Mouse (Mus musculus) neural tube, embryonic 13.5 days (tissue): ENCODE measurements at regions not wholly inside any gene's neighbourhood (a gene's known extent, or its start where the extent isn't known, plus 50 kb on each side); places are given as distances from the start of the nearest gene placed in this dataset.

Source experiments
- ATAC-seq: fragments of 200-750 bp; cut with Nextera tagmentation; 2 replicates; pipeline ENCODE4 v1.8.0; 2017; ENCODE audit warnings: low read depth, mild to moderate bottlenecking, moderate TSS enrichment, moderate library complexity
- H3K27ac ChIP-seq: fragments of 300-500 bp; sonication (generic); replicated peaks from 2 replicates; pipeline ENCODE4 v1.5.1; 2015; ENCODE audit warnings: moderate library complexity, mild to moderate bottlenecking, inconsistent platforms
- H3K27me3 ChIP-seq: fragments of 300-500 bp; sonication (generic); 2 replicates; pipeline ENCODE4 v1.6.1; 2015; ENCODE audit warnings: mild to moderate bottlenecking, inconsistent platforms
- H3K36me3 ChIP-seq: fragments of 300-500 bp; sonication (generic); 2 replicates; pipeline ENCODE4 v1.6.1; 2015; ENCODE audit warnings: mild to moderate bottlenecking, inconsistent platforms
- H3K4me1 ChIP-seq: fragments of 300-500 bp; sonication (generic); replicated peaks from 2 replicates; pipeline ENCODE4 v1.6.1; 2015; ENCODE audit warnings: inconsistent platforms
- H3K4me2 ChIP-seq: fragments of 300-500 bp; sonication (generic); 2 replicates; pipeline ENCODE4 v1.6.1; 2015; ENCODE audit warnings: inconsistent platforms, mild to moderate bottlenecking, moderate library complexity
- H3K4me3 ChIP-seq: fragments of 300-500 bp; sonication (generic); 2 replicates; pipeline ENCODE4 v1.5.1; 2015; ENCODE audit warnings: mild to moderate bottlenecking, inconsistent platforms
- H3K9ac ChIP-seq: fragments of 300-500 bp; sonication (generic); 2 replicates; pipeline ENCODE4 v1.6.1; 2015; ENCODE audit warnings: moderate library complexity, mild to moderate bottlenecking, inconsistent platforms
- H3K9me3 ChIP-seq: fragments of 300-500 bp; sonication (generic); 2 replicates; pipeline ENCODE4 v1.6.1; 2016; ENCODE audit warnings: inconsistent platforms
- WGBS: fragments of 180-500 bp; shearing (Covaris S2); methylation state at CpG from one replicate; pipeline ENCODE4 v1.1.7; 2015; 5-methylcytosine and 5-hydroxymethylcytosine counted together

GRCm38 (mm10) chr6:55627228-55627627 lies 53.8 kb downstream of the Neurod6 start:
- no peak overlapping the region for H3K4me2 ChIP-seq
- no peak overlapping the region for H3K9ac ChIP-seq
- 80% methylated on average over 5 of the region's 5 CpGs for WGBS
- H3K4me3 ChIP-seq = no peak overlapping the region
- H3K36me3 ChIP-seq = no peaks in the 10 kb centered on the region
- peaks cover 5% of the 10 kb centered on the region; the same call in 1 of the 2 replicates for H3K4me1 ChIP-seq
- no peak for ATAC-seq
- H3K27ac ChIP-seq = no peak overlapping the region
- no peaks in the 10 kb centered on the region for H3K27me3 ChIP-seq
- no peaks in the 10 kb centered on the region for H3K9me3 ChIP-seq

GRCm38 (mm10) chr6:55620366-55620765 lies 60.7 kb downstream of the Neurod6 start:
- Histone ChIP-seq H3K36me3 (no peaks in the 10 kb centered on the region), H3K4me2 (no peak overlapping the region), H3K4me3 (no peak overlapping the region), H3K27me3 (no peaks in the 10 kb centered on the region), H3K9me3 (no peaks in the 10 kb centered on the region), H3K4me1 (peaks cover 5% of the 10 kb centered on the region; the same call in 1 of the 2 replicates), H3K27ac (no peak overlapping the region), H3K9ac (no peak overlapping the region)
- no peak for ATAC-seq
- 81% methylated on average over 3 of the region's 3 CpGs for WGBS

- Histone ChIP-seq H3K9me3 (peaks cover 6% of the 10 kb centered on the region; the same call in 1 of the 2 replicates), H3K9ac (peak overlapping the region; percentile 60), H3K4me2 (peak overlapping the region; percentile 54), H3K27me3 (no peaks in the 10 kb centered on the region), H3K4me1 (peaks cover 5% of the 10 kb centered on the region; the same call in 1 of the 2 replicates), H3K36me3 (no peaks in the 10 kb centered on the region), H3K4me3 (peak overlapping the region; percentile 23), H3K27ac (peak overlapping the region; percentile 91)
- WGBS = 14% methylated on average over 13 of the region's 13 CpGs
- ATAC-seq = peak; percentile 87
Measured at GRCm38 (mm10) chr6:55617922-55618481, 63.1 kb downstream of the Neurod6 start.

- no peak overlapping the region for H3K4me3 ChIP-seq
- 42% methylated on average over 3 of the region's 3 CpGs for WGBS
- H3K27me3 ChIP-seq = no peaks in the 10 kb centered on the region
- H3K36me3 ChIP-seq = no peaks in the 10 kb centered on the region
- no peak overlapping the region for H3K4me2 ChIP-seq
- H3K9ac ChIP-seq = no peak overlapping the region
- H3K9me3 ChIP-seq = peaks cover 6% of the 10 kb centered on the region; the same call in 1 of the 2 replicates
- no peaks in the 10 kb centered on the region for H3K4me1 ChIP-seq
- ATAC-seq = no peak
- no peak overlapping the region for H3K27ac ChIP-seq
Measured at GRCm38 (mm10) chr6:55610395-55610794, 70.7 kb downstream of the Neurod6 start.

GRCm38 (mm10) chr6:55609976-55610375 lies 71.1 kb downstream of the Neurod6 start:
- Histone ChIP-seq H3K4me1 (no peaks in the 10 kb centered on the region), H3K27ac (no peak overlapping the region), H3K27me3 (no peaks in the 10 kb centered on the region), H3K9me3 (peaks cover 6% of the 10 kb centered on the region; the same call in 1 of the 2 replicates), H3K9ac (no peak overlapping the region), H3K4me3 (no peak overlapping the region), H3K4me2 (no peak overlapping the region), H3K36me3 (no peaks in the 10 kb centered on the region)
- no peak for ATAC-seq
- WGBS = 80% methylated on average over 1 of the region's 1 CpGs

- no peaks in the 10 kb centered on the region for H3K4me1 ChIP-seq
- H3K4me2 ChIP-seq = no peak overlapping the region
- 81% methylated on average over 1 of the region's 1 CpGs for WGBS
- H3K4me3 ChIP-seq = no peak overlapping the region
- ATAC-seq = no peak
- H3K36me3 ChIP-seq = no peaks in the 10 kb centered on the region
- H3K9ac ChIP-seq = no peak overlapping the region
- no peaks in the 10 kb centered on the region for H3K27me3 ChIP-seq
- H3K27ac ChIP-seq = no peak overlapping the region
- H3K9me3 ChIP-seq = peaks cover 5% of the 10 kb centered on the region; the same call in 1 of the 2 replicates
Measured at GRCm38 (mm10) chr6:55609053-55609452, 72.0 kb downstream of the Neurod6 start.

GRCm38 (mm10) chr6:55597088-55597487 lies 84.0 kb downstream of the Neurod6 start:
- no peak for ATAC-seq
- H3K27me3 ChIP-seq = no peaks in the 10 kb centered on the region
- H3K27ac ChIP-seq = no peak overlapping the region
- no peak overlapping the region for H3K9ac ChIP-seq
- H3K36me3 ChIP-seq = no peaks in the 10 kb centered on the region
- H3K4me1 ChIP-seq = no peaks in the 10 kb centered on the region
- no peak overlapping the region for H3K4me2 ChIP-seq
- H3K4me3 ChIP-seq = no peak overlapping the region
- no peaks in the 10 kb centered on the region for H3K9me3 ChIP-seq
- 84% methylated on average over 4 of the region's 4 CpGs for WGBS

- Histone ChIP-seq H3K9me3 (no peaks in the 10 kb centered on the region), H3K9ac (no peak overlapping the region), H3K4me2 (no peak overlapping the region), H3K27ac (no peak overlapping the region), H3K4me1 (no peaks in the 10 kb centered on the region), H3K36me3 (no peaks in the 10 kb centered on the region), H3K27me3 (no peaks in the 10 kb centered on the region), H3K4me3 (no peak overlapping the region)
- ATAC-seq = no peak
- WGBS = 92% methylated on average over 4 of the region's 4 CpGs
Measured at GRCm38 (mm10) chr6:55592126-55592525, 88.9 kb downstream of the Neurod6 start.

- Histone ChIP-seq H3K4me1 (peaks cover 23% of the 10 kb centered on the region), H3K4me3 (no peak overlapping the region), H3K9ac (no peak overlapping the region), H3K4me2 (no peak overlapping the region), H3K9me3 (no peaks in the 10 kb centered on the region), H3K27ac (peak overlapping the region; percentile 89), H3K27me3 (no peaks in the 10 kb centered on the region), H3K36me3 (no peaks in the 10 kb centered on the region)
- ATAC-seq = no peak
- WGBS = 55% methylated on average over 6 of the region's 6 CpGs
Measured at GRCm38 (mm10) chr6:55581106-55581505, 100.0 kb downstream of the Neurod6 start.

- H3K9ac ChIP-seq = no peak overlapping the region
- H3K4me2 ChIP-seq = peak overlapping the region; percentile 25
- no peaks in the 10 kb centered on the region for H3K9me3 ChIP-seq
- no peaks in the 10 kb centered on the region for H3K36me3 ChIP-seq
- peak overlapping the region; percentile 89 for H3K27ac ChIP-seq
- no peaks in the 10 kb centered on the region for H3K27me3 ChIP-seq
- 8% methylated on average over 5 of the region's 5 CpGs for WGBS
- ATAC-seq = peak; percentile 86
- H3K4me3 ChIP-seq = no peak overlapping the region
- H3K4me1 ChIP-seq = peaks cover 23% of the 10 kb centered on the region
Measured at GRCm38 (mm10) chr6:55580036-55580435, 101.0 kb downstream of the Neurod6 start.

- Histone ChIP-seq H3K9me3 (no peaks in the 10 kb centered on the region), H3K9ac (no peak overlapping the region), H3K4me3 (no peak overlapping the region), H3K4me2 (peak overlapping the region; percentile 25), H3K27ac (peak overlapping the region; percentile 89), H3K27me3 (no peaks in the 10 kb centered on the region), H3K36me3 (no peaks in the 10 kb centered on the region), H3K4me1 (peaks cover 23% of the 10 kb centered on the region)
- ATAC-seq = peak; percentile 83
- WGBS = 31% methylated on average over 9 of the region's 9 CpGs
Measured at GRCm38 (mm10) chr6:55579611-55580010, 101.5 kb downstream of the Neurod6 start.

GRCm38 (mm10) chr6:55579105-55579504 lies 102.0 kb downstream of the Neurod6 start:
- Histone ChIP-seq H3K9me3 (no peaks in the 10 kb centered on the region), H3K9ac (no peak overlapping the region), H3K27me3 (no peaks in the 10 kb centered on the region), H3K4me3 (no peak overlapping the region), H3K4me1 (peaks cover 23% of the 10 kb centered on the region), H3K36me3 (no peaks in the 10 kb centered on the region), H3K4me2 (peak overlapping the region; percentile 25), H3K27ac (peak overlapping the region; percentile 89)
- 26% methylated on average over 5 of the region's 5 CpGs for WGBS
- peak; percentile 71 for ATAC-seq

GRCm38 (mm10) chr6:55578051-55578450 lies 103.0 kb downstream of the Neurod6 start:
- Histone ChIP-seq H3K27me3 (no peaks in the 10 kb centered on the region), H3K4me3 (no peak overlapping the region), H3K9ac (no peak overlapping the region), H3K9me3 (no peaks in the 10 kb centered on the region), H3K36me3 (no peaks in the 10 kb centered on the region), H3K4me1 (peaks cover 23% of the 10 kb centered on the region), H3K27ac (peak overlapping the region; percentile 89), H3K4me2 (no peak overlapping the region)
- no peak for ATAC-seq
- 90% methylated on average over 1 of the region's 1 CpGs for WGBS
